Mouse (Mus musculus) limb, embryonic 13.5 days (tissue): Measurements from ENCODE around the gene Myo1d. TPM values are rescaled to one million over a fixed set of nuclear protein-coding genes. Genes with fewer than 3 reads are reported as not detected.

ENCODE experiments used
- ATAC-seq: fragments of 200-750 bp; cut with Nextera tagmentation; 2 replicates; pipeline ENCODE4 v1.8.0; 2017; ENCODE audit warnings: low read depth, moderate number of reproducible peaks, moderate TSS enrichment; ENCODE audit not compliant: low FRiP score
- H3K27ac ChIP-seq: fragments of 300-500 bp; sonication (generic); 2 replicates; pipeline ENCODE4 v1.5.1; 2015; ENCODE audit warnings: inconsistent platforms, mild to moderate bottlenecking, moderate library complexity
- H3K27me3 ChIP-seq: fragments of 300-500 bp; sonication (generic); 2 replicates; pipeline ENCODE4 v1.6.1; 2015; ENCODE audit warnings: mild to moderate bottlenecking, inconsistent platforms
- H3K36me3 ChIP-seq: fragments of 300-500 bp; sonication (generic); 2 replicates; pipeline ENCODE4 v1.6.1; 2015; ENCODE audit warnings: inconsistent platforms, mild to moderate bottlenecking, moderate library complexity
- H3K4me1 ChIP-seq: fragments of 300-500 bp; sonication (generic); 2 replicates; pipeline ENCODE4 v1.6.1; 2015; ENCODE audit warnings: inconsistent platforms
- H3K4me2 ChIP-seq: fragments of 300-500 bp; sonication (generic); replicated peaks from 2 replicates; pipeline ENCODE4 v1.6.1; 2015; ENCODE audit warnings: inconsistent platforms, mild to moderate bottlenecking, moderate library complexity
- H3K4me3 ChIP-seq: fragments of 300-500 bp; sonication (generic); 2 replicates; pipeline ENCODE4 v1.5.1; 2015; ENCODE audit warnings: moderate library complexity, mild to moderate bottlenecking, inconsistent platforms
- H3K9ac ChIP-seq: fragments of 300-500 bp; sonication (generic); 2 replicates; pipeline ENCODE4 v1.6.1; 2015; ENCODE audit warnings: mild to moderate bottlenecking, inconsistent platforms
- H3K9me3 ChIP-seq: fragments of 300-500 bp; sonication (generic); 2 replicates; pipeline ENCODE4 v1.6.1; 2016; ENCODE audit warnings: inconsistent platforms
- WGBS: fragments of 180-500 bp; shearing (Covaris S2); methylation state at CpG from one replicate; pipeline ENCODE4 v1.1.7; 2015; 5-methylcytosine and 5-hydroxymethylcytosine counted together
- polyA plus RNA-seq: library from polyadenylated mRNA; unstranded; fragments of >200 nt; fragmentation: Nextera tagmentation; extraction: Ambion mirVana; gene quantifications from 2 replicates; pipeline ENCODE4 v1.2.1, GENCODE M21; 2015

Myo1d gene
- polyA plus RNA-seq, 1 experiment from 2014 or later: 6.7 TPM

DNA sequence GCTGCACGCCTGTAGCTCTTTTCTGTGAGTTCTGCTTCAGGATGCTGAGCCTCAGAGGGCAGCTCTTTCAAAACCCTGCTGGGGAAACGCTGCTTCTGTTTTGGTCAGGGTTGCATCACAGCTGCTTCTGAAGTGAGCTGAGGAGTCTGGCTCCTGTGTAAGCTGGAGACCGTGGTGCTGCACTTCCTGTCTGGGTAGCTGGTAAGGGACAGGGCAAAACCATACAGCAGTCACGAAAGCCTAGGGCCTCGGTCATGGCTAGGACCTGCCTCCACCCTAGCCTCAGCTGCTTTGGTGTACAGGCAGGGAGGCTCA lies 290.0 kb downstream of the Myo1d start:
- Histone ChIP-seq H3K4me1 (peaks cover 20% of the 10 kb centered on the region), H3K36me3 (no peaks in the 10 kb centered on the region), H3K9ac (0 out of 2 replicates have a peak overlapping the region, but pooled peaks have one; percentile 1), H3K4me2 (no peak overlapping the region; the same call in 1 of the 2 replicates), H3K4me3 (no peak overlapping the region), H3K27me3 (no peaks in the 10 kb centered on the region), H3K9me3 (no peaks in the 10 kb centered on the region), H3K27ac (peak overlapping the region; percentile 33; the same call in 1 of the 2 replicates)
- ATAC-seq: no peak
- WGBS: 44% methylated on average over 5 of the region's 5 CpGs

DNA sequence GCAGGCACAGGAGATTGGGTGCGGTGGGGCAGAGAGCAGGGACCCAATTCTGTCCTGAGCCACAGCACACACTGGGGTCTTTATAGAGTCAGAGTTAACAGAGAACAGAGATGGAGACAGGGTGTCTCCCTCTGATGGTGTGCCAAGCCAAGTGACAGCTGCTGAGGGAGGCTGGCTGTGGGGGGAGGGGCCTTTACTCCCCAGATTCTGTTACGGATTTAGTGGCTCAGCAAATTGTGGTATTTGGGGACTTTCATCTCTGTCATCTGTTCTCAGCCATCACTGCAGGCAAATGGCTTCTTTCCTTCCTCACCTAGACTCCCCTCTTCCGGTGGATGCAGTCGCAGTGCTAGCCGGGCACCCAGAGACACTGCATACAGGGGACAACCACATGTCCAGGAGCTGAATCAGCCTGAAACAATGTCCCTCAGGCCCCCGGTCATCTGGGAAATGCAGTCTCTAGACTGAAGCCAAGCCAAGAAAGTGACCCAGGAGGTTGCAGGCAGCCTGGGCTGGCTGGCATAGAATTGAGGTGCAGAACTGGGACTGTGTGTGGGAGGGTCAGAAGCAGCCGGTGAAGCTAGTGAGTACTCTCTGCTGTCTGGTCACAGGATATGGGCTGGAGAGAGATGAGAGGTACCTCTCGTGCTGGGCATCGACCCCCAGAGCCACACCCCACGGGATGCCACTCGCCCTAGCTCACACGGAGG lies 290.5 kb downstream of the Myo1d start:
- Histone ChIP-seq H3K9ac (0 out of 2 replicates have a peak overlapping the region, but pooled peaks have one; percentile 1), H3K27ac (peak overlapping the region; percentile 33; the same call in 1 of the 2 replicates), H3K9me3 (no peaks in the 10 kb centered on the region), H3K4me3 (no peak overlapping the region), H3K36me3 (no peaks in the 10 kb centered on the region), H3K4me1 (peaks cover 20% of the 10 kb centered on the region), H3K4me2 (no peak overlapping the region; the same call in 1 of the 2 replicates), H3K27me3 (no peaks in the 10 kb centered on the region)
- ATAC-seq: 0 out of 2 replicates have a peak, but pooled peaks have one; percentile 48
- WGBS: 42% methylated on average over 12 of the region's 12 CpGs

DNA sequence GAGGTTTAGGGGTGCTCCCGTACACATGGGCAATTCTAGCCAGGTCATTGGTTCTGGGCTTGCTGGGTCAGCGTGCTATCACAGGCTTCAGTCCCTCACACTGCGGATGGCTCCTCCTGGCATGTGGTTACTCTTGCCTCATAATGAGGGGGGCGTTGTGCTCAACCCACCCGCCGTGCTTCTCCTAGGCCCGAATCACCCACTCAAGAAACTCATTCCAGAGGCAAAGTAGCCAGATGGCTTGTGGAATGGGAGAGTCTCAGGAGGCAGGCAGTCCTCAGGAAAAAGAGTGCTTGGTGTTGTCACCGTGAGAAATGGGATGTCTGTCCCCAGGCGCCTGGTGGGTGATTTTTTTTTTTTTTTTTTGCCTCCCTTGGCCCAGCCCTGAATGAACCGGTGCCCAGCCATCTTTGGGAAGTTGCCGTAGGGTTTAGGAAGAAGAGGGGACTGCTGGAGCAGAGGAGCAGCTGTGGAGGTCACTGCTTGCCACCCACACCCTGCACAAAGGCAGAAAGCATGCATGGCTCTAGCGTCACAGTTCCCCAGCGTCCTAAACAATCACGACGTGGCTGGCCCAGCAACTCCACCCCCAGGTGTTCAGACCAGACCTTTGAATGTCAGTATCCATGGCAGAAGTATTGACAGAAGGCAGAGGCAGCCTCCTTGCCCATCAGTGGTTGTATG lies 291.8 kb downstream of the Myo1d start:
- no peaks in the 10 kb centered on the region for H3K9me3 ChIP-seq
- H3K9ac ChIP-seq: no peak overlapping the region
- no peaks in the 10 kb centered on the region; the same call in 1 of the 2 replicates for H3K36me3 ChIP-seq
- WGBS: 68% methylated on average over 15 of the region's 15 CpGs
- no peak overlapping the region for H3K27ac ChIP-seq
- H3K4me3 ChIP-seq: no peak overlapping the region
- peaks cover 20% of the 10 kb centered on the region for H3K4me1 ChIP-seq
- no peak for ATAC-seq
- H3K27me3 ChIP-seq: no peaks in the 10 kb centered on the region
- H3K4me2 ChIP-seq: no peak overlapping the region

DNA sequence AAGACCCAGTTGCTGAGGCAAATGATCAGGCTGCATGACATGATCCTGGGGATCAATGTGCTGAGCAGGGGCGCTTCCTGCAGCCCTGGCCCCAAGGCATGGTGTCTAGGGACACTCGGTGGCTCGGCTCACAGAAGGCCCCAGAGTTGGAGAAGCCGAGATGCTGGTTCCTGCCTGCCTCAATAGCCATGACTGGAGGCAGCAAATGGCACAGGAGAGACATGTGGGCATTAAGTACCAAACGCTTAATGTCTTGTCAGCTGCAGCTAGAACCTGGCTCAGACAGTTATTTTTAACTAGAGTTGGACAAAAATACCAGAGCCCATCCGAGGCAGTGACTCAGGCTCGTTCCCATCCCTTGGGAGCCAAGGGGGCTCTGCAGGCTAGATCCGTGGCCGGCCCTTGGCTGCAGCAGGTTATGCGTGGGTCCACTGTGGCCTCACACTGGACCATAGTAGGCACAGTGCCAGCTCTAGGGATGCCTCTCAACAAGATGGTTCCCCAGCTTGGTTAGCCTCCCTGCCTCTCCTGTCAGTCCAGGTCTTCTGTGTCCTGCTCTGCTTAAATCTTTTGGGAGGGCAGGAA lies 294.1 kb downstream of the Myo1d start:
- Histone ChIP-seq H3K36me3 (no peaks in the 10 kb centered on the region; the same call in 1 of the 2 replicates), H3K4me3 (no peak overlapping the region), H3K27ac (no peak overlapping the region), H3K9ac (no peak overlapping the region), H3K4me2 (no peak overlapping the region), H3K27me3 (no peaks in the 10 kb centered on the region), H3K4me1 (peaks cover 16% of the 10 kb centered on the region), H3K9me3 (no peaks in the 10 kb centered on the region)
- WGBS: 77% methylated on average over 10 of the region's 10 CpGs
- ATAC-seq: no peak

DNA sequence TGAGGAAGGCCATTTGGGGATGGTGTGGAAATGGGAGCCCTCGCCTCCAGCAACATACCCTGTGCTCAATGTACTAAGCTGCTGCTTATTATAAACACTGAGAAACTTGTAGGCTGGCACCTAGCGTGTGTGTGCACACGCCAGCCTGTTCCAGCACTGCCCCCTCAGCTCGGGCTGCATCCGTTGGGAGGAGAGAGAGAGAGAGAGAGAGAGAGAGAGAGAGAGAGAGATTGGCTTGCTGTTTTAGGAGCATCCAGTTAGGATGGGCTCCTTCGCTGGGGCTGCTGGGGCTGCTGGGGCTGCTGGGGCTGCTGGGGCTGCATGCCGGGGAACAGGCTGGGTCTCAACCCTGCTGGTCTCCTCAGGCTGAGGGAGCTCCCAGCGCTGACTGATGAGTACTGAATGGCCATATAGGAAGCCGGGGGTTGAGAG lies 294.7 kb downstream of the Myo1d start:
- H3K4me3 ChIP-seq: no peak overlapping the region
- no peak for ATAC-seq
- no peaks in the 10 kb centered on the region; the same call in 1 of the 2 replicates for H3K36me3 ChIP-seq
- WGBS: 74% methylated on average over 9 of the region's 9 CpGs
- H3K4me2 ChIP-seq: no peak overlapping the region
- H3K9ac ChIP-seq: no peak overlapping the region
- H3K4me1 ChIP-seq: peaks cover 16% of the 10 kb centered on the region
- no peaks in the 10 kb centered on the region for H3K9me3 ChIP-seq
- no peaks in the 10 kb centered on the region for H3K27me3 ChIP-seq
- no peak overlapping the region for H3K27ac ChIP-seq

DNA sequence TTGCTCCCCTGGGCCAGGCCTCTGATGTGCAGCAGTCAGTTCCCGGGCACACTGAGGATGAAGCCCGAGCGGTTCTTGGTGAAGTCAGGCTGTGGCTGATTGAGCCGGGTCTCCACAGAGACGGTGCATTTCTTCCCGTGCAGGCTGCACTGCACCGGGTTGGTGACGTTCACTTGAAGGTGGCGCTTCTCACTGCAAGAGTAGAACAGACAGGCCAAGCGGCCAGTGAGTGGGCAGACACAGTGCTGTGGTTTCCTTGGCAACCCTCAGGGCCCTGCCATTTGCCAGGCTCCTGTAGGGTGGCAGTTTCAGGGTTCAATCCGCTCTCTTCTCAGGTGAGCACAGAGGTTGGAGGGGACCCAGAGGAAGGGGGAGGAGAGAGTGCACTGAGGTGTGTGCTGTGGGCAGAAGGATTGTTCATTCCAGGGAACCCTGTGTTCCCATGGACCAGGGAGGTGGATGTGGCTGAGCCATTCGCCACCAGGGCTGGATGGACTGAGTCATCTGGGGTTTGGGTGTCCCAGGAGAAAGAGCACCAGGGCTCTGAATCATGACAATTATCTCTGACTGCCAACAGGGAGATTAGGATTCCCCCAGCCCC lies 295.5 kb downstream of the Myo1d start:
- WGBS: 36% methylated on average over 12 of the region's 12 CpGs
- H3K4me2 ChIP-seq: no peak overlapping the region

DNA sequence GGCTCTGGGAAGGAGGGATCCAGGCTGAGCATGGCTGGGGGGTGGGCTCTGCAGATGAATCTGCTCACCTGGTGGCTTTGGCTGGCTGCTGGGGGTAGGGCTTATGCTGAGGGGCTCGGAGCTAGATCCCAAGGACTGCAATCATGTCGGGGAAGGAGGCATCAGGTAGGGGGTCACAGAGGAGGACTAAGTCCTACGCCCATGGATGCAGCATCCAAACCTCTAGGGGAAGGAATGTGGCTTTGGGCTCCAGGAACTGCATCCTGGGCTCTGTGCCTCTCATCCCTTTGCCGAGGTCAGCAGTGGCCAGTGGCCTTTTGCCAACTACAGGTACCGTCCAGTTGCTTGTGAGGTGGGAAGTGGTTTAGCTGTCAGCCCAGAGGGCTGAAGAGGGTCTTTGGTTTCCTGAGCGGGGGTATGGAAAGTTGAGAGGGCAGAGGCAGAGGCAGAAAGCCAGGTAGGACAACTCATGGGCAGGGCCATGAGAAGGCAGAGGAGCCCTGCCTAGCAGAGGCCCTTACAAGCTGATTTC lies 296.2 kb downstream of the Myo1d start:
- H3K4me2 ChIP-seq: no peak overlapping the region
- H3K27me3 ChIP-seq: peaks cover 1% of the 10 kb centered on the region; the same call in 1 of the 2 replicates
- WGBS: 78% methylated on average over 6 of the region's 6 CpGs
- no peaks in the 10 kb centered on the region for H3K9me3 ChIP-seq
- ATAC-seq: no peak
- no peak overlapping the region; the same call in 1 of the 2 replicates for H3K9ac ChIP-seq
- peaks cover 17% of the 10 kb centered on the region for H3K4me1 ChIP-seq
- H3K27ac ChIP-seq: no peak overlapping the region
- no peak overlapping the region for H3K4me3 ChIP-seq
- H3K36me3 ChIP-seq: no peaks in the 10 kb centered on the region; the same call in 1 of the 2 replicates

More for the DNA sequence above, 295.5 kb downstream of the Myo1d start:
- Histone ChIP-seq H3K36me3 (no peaks in the 10 kb centered on the region; the same call in 1 of the 2 replicates), H3K27ac (no peak overlapping the region), H3K27me3 (no peaks in the 10 kb centered on the region), H3K9me3 (no peaks in the 10 kb centered on the region), H3K9ac (peak overlapping the region; percentile 13; the same call in 1 of the 2 replicates), H3K4me3 (no peak overlapping the region), H3K4me1 (peaks cover 17% of the 10 kb centered on the region)
- no peak for ATAC-seq

DNA sequence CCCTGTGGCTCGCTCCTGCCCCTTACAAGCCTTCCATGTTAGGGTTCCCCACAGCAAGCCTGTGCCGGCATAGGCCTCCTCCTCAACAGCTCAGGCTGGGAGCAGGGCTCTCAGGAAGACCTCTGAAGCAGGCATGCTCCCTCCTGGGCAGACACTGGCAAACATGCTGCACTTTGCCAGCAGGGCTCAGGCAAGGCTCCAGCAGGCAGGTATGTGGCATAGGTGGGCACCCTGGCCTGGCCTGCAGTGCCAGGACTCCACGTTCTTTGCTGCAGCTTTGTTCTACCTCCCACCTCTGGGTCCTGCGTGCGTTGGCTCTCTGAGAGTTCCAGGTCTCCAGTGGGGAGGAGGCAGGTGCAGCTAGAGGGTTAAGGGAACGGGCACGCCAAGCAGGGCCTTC lies 296.9 kb downstream of the Myo1d start:
- H3K9ac ChIP-seq: no peak overlapping the region
- H3K27me3 ChIP-seq: peaks cover 8% of the 10 kb centered on the region; the same call in 1 of the 2 replicates
- ATAC-seq: no peak
- WGBS: 83% methylated on average over 7 of the region's 7 CpGs
- H3K36me3 ChIP-seq: no peaks in the 10 kb centered on the region; the same call in 1 of the 2 replicates
- no peak overlapping the region for H3K4me3 ChIP-seq
- no peaks in the 10 kb centered on the region for H3K9me3 ChIP-seq
- H3K4me2 ChIP-seq: no peak overlapping the region
- peaks cover 21% of the 10 kb centered on the region for H3K4me1 ChIP-seq
- no peak overlapping the region for H3K27ac ChIP-seq

DNA sequence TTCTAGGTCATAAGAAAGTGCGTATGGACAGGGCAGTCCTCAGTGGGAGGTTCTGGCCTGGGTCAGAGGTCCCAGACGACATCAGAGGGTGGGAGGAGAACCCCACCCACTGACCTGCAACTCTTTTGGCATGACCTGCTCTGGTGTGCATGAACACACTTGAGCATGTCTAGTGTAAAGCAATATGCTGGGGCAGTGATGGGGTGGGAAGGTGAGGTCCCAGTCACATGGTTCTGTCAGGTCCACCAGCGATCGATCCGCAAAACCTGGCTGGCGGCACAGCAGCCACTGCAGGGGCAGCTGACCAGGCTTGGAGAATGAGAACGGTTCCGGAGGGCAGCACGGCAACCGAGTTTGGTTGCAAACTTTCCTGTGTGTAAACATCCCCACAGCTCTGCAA lies 297.5 kb downstream of the Myo1d start:
- Histone ChIP-seq H3K36me3 (no peaks in the 10 kb centered on the region; the same call in 1 of the 2 replicates), H3K9me3 (no peaks in the 10 kb centered on the region), H3K9ac (no peak overlapping the region), H3K27me3 (peaks cover 10% of the 10 kb centered on the region; the same call in 1 of the 2 replicates), H3K4me2 (no peak overlapping the region), H3K27ac (no peak overlapping the region), H3K4me3 (no peak overlapping the region), H3K4me1 (peaks cover 27% of the 10 kb centered on the region)
- 78% methylated on average over 10 of the region's 10 CpGs for WGBS
- ATAC-seq: no peak

DNA sequence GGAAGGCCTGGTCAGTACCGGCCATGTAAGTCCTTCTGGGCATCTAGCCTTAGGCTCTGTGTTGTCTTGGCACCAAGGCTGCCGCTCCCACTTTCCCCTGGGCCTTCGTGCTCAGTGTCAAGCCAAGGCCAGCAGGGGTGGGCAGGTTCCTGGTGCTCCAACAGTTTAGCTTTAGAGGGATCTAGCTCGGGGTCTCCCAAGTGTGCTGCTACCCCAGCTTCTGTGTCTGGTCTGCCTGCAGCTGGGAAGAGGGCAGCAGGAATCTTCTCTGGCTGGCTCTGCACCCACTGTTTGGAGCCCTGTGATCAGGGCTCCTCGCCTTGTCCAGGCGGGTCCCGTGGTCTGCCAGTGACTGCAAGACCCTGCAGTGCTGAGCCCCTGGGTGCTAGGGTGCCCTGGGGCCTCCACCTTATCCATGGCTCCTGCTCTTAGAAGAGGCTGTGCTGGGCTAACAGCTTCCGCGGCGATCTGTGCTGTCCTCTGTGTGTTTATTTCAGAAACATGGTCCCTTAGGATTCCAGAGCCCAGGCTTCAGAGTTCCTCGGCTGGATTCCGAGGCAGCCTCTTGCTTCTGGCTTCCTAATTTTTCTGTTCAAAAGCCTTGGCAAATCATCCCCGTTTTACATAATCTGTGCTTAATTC lies 298.3 kb downstream of the Myo1d start:
- ATAC-seq: no peak
- Histone ChIP-seq H3K27ac (no peak overlapping the region), H3K36me3 (no peaks in the 10 kb centered on the region; the same call in 1 of the 2 replicates), H3K4me3 (no peak overlapping the region), H3K9me3 (no peaks in the 10 kb centered on the region), H3K9ac (0 out of 2 replicates have a peak overlapping the region, but pooled peaks have one; percentile 19), H3K4me1 (peaks cover 28% of the 10 kb centered on the region), H3K4me2 (no peak overlapping the region; the same call in 1 of the 2 replicates), H3K27me3 (peaks cover 10% of the 10 kb centered on the region; the same call in 1 of the 2 replicates)
- 77% methylated on average over 13 of the region's 13 CpGs for WGBS
